Mouse (Mus musculus) forebrain, embryonic 11.5 days (tissue): Measurements from ENCODE around the gene Urod. TPM values are rescaled to one million over a fixed set of nuclear protein-coding genes. Genes with fewer than 3 reads are reported as not detected.

Experiments
- ATAC-seq: fragments of 200-750 bp; cut with Nextera tagmentation; replicated peaks from 2 replicates; pipeline ENCODE4 v1.8.0; 2017; ENCODE audit warnings: moderate TSS enrichment; ENCODE audit not compliant: low FRiP score
- DNase-seq: peaks from one replicate; pipeline ENCODE4 v3.0.0-alpha.2; 2017; ENCODE audit warnings: low spot score
- H3K27ac ChIP-seq: fragments of 300-500 bp; sonication (generic); 2 replicates; pipeline ENCODE4 v1.5.1; 2014; ENCODE audit warnings: low read depth, low read length
- H3K27me3 ChIP-seq: fragments of 300-500 bp; sonication (generic); 2 replicates; pipeline ENCODE4 v1.6.1; 2014; ENCODE audit warnings: mild to moderate bottlenecking, low read length, mixed read lengths; ENCODE audit not compliant: control insufficient read depth, insufficient read depth
- H3K36me3 ChIP-seq: fragments of 300-500 bp; sonication (generic); 2 replicates; pipeline ENCODE4 v1.6.1; 2014; ENCODE audit warnings: mild to moderate bottlenecking, low read length, moderate library complexity, mixed read lengths; ENCODE audit not compliant: control insufficient read depth, insufficient read depth
- H3K4me1 ChIP-seq: fragments of 300-500 bp; sonication (generic); replicated peaks from 2 replicates; pipeline ENCODE4 v1.6.1; 2014; ENCODE audit warnings: low read length, mixed read lengths; ENCODE audit not compliant: control insufficient read depth, insufficient read depth
- H3K4me2 ChIP-seq: fragments of 300-500 bp; sonication (generic); 2 replicates; pipeline ENCODE4 v1.6.1; 2014; ENCODE audit warnings: low read depth, mild to moderate bottlenecking, low read length, moderate library complexity, mixed read lengths; ENCODE audit not compliant: severe bottlenecking
- H3K4me3 ChIP-seq: fragments of 300-500 bp; sonication (generic); 2 replicates; pipeline ENCODE4 v1.5.1; 2014; ENCODE audit warnings: low read depth, low read length
- H3K9ac ChIP-seq: fragments of 300-500 bp; sonication (generic); 2 replicates; pipeline ENCODE4 v1.6.1; 2014; ENCODE audit warnings: low read length
- H3K9me3 ChIP-seq: fragments of 300-500 bp; sonication (generic); 2 replicates; pipeline ENCODE4 v1.6.1; 2016; ENCODE audit warnings: low read length, mixed read lengths; ENCODE audit not compliant: control insufficient read depth
- WGBS: fragments of 180-500 bp; shearing (Covaris S2); extraction: QIAGEN DNeasy Blood & Tissue Kit; methylation state at CpG from one replicate; pipeline ENCODE4 v1.1.7; 2014; 5-methylcytosine and 5-hydroxymethylcytosine counted together
- polyA plus RNA-seq: library from polyadenylated mRNA; unstranded; fragments of >200 nt; fragmentation: Nextera tagmentation; extraction: Ambion mirVana; gene quantifications from 2 replicates; pipeline ENCODE4 v1.2.1, GENCODE M21; 2014

Gene Urod
- polyA plus RNA-seq, 1 experiment from 2014 or later, result 84.1 TPM

DNA sequence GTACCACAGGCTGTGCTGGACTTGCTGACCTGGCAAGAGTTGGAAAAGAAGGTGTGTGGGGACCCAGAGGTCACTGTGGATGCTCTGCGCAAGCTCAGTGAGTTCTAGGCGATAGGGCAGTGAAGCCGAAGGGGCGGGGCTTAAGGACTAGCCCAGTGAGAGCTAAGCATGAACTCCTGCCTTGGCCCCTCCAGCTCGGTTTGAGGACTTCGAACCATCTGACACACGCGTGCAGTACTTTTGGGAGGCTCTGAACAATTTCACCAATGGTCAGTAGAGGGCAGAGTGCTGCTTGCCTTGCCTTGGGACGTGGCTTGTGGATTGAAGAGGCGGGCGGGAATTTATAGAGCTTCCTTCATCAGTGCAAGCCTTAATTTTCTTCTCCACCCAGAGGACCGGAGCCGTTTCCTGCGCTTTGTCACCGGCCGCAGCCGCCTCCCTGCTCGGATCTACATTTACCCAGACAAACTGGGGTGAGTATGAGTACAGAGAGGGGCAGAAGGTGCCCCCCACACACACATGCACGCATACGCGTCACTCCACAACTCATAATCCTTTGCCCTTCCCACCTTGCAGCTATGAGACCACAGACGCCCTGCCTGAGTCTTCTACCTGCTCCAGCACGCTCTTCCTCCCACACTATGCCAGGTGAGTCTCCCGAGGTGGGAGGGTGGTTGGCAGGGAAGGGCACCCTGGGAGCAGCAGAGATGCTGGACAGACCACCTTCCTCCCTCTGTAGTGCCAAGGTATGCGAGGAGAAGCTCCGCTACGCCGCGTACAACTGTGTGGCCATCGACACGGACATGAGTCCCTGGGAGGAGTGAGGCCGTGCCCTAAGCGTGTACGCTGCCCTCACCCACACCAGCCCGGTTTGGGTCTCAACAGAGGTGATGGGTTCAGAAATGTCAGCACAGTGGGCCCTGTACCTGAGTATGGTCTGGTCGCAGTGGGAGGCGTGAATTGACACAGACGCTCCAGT is 8.6 kb upstream of the Urod start:
- H3K9ac ChIP-seq, result peak overlapping the region; percentile 14; the same call in 1 of the 2 replicates
- no peak overlapping the region for H3K4me2 ChIP-seq
- no peaks in the 10 kb centered on the region for H3K36me3 ChIP-seq

DNA sequence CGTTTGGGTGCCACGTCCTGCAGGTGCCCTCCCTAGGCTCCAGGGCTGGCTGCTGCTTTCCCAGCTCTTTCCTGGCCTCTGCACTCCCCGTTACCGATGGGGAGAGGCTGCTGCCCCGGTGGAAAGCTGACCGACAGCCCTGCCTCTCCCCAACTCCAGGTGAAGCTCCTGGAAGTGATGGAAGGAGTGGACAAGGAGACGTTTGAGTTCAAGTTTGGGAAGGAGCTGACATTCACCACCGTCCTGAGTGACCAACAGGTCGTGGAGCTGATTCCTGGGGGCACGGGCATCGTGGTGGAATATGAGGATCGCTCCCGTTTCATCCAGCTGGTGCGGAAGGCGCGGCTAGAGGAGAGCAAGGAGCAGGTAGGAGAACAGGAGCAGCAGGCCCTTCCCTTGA is 7.7 kb upstream of the Urod start:
- Histone ChIP-seq H3K4me1 (no peaks in the 10 kb centered on the region; the same call in 1 of the 2 replicates), H3K36me3 (no peaks in the 10 kb centered on the region), H3K4me2 (no peak overlapping the region), H3K27me3 (no peaks in the 10 kb centered on the region), H3K9ac (no peak overlapping the region), H3K4me3 (no peak overlapping the region), H3K27ac (no peak overlapping the region), H3K9me3 (no peaks in the 10 kb centered on the region)
- WGBS, result 93% methylated on average over 16 of the region's 16 CpGs
- no peak for DNase-seq
- no peak for ATAC-seq

More for the DNA sequence above, 8.6 kb upstream of the Urod start:
- DNase-seq (peak; percentile 78), ATAC-seq (peak; percentile 51; the same call in 1 of the 2 replicates)
- 56% methylated on average over 38 of the region's 38 CpGs for WGBS
- Histone ChIP-seq H3K4me3 (no peak overlapping the region), H3K27me3 (no peaks in the 10 kb centered on the region), H3K4me1 (no peaks in the 10 kb centered on the region; the same call in 1 of the 2 replicates), H3K27ac (no peak overlapping the region), H3K9me3 (no peaks in the 10 kb centered on the region)

DNA sequence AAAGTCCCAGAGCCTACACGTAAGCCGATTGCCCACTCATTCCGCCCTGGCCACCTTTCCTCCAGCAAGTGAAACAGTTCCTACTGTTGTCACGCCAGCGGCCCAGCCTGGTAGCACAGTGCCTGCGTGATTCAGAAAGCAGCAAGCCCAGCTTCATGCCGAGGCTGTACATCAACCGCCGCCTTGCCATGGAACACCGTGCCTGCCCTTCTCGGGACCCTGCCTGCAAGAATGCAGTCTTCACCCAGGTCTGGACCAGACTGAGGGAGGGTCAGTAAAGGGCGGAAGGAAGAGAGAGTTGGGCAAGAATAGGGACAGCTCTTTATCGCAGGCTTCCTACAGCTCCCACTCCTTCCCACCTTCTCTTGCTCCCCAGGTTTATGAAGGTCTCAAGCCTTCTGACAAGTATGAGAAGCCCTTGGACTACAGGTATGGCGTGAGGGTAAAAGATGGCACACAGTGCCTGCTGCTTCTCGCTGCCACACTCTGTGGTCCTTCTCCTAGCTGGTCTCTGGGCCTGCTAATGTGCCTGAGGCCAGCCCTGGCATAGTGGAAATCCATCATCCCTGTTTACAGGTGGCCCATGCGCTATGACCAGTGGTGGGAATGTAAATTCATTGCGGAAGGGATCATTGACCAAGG is 5.4 kb upstream of the Urod start:
- ATAC-seq (no peak), DNase-seq (peak; percentile 48)
- H3K9me3 ChIP-seq, result no peaks in the 10 kb centered on the region
- no peaks in the 10 kb centered on the region for H3K27me3 ChIP-seq
- no peak overlapping the region for H3K4me3 ChIP-seq
- H3K4me2 ChIP-seq, result no peak overlapping the region
- H3K27ac ChIP-seq, result no peak overlapping the region
- H3K9ac ChIP-seq, result no peak overlapping the region
- H3K4me1 ChIP-seq, result peaks cover 9% of the 10 kb centered on the region; the same call in 1 of the 2 replicates
- 92% methylated on average over 17 of the region's 17 CpGs for WGBS
- H3K36me3 ChIP-seq, result no peaks in the 10 kb centered on the region

DNA sequence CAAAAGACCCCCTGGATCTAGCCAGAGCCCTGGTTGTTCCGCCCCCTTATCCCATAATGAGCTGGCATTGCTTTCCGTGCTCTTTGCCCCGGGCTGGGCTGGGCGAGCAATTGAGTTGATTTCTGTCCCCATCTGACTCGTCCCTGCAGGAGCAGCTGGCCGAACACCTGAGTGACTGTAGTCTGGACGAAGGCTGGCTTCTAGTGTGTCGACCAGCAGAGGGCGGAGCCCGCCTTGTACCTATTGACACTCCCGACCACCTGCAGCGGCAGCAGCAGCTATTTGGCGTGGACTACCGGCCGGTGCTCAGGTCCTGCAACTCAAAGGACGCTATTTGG is 1.6 kb upstream of the Urod start:
- Histone ChIP-seq H3K4me3 (peak overlapping the region; percentile 90), H3K27me3 (no peaks in the 10 kb centered on the region), H3K9me3 (no peaks in the 10 kb centered on the region), H3K9ac (peak overlapping the region; percentile 77), H3K4me1 (peaks cover 14% of the 10 kb centered on the region), H3K27ac (no peak overlapping the region), H3K4me2 (peak overlapping the region; percentile 98), H3K36me3 (no peaks in the 10 kb centered on the region)
- peak; percentile 68 for DNase-seq
- WGBS, result under 1% methylated on average over 16 of the region's 16 CpGs
- no peak for ATAC-seq

DNA sequence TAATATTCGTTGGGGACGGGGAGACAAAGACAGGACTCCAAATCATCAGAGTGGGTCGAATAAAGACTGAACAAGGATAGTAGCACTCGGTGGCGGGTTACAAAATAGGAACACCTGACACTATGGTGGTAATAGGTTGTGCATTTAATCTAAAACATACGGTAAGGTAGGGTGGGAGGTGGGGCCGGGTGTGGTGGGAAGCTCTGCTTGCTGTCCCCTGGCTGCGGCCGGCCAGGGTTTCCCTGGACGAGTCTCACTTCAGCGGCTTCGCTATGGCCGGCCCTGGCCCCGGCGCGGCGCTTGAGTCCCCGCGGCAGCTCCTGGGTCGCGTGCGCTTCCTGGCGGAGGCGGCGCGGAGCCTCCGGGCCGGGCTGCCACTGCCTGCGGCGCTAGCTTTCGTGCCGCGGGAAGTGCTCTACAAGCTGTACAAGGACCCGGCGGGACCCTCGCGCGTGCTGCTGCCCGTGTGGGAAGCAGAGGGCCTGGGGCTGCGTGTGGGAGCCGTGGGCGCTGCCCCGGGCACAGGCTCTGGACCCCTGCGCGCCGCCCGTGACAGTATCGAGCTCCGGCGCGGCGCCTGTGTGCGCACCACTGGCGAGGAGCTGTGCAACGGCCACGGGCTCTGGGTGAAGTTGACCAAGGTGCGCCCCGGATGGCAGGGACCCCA is 1.1 kb upstream of the Urod start, which contains the start of gene Hectd3:
Gene Hectd3 (plus strand): TSS at position 187 of the 667 bp plus-strand sequence.
- Histone ChIP-seq H3K4me2 (peak within 1 kb of the TSS; percentile 98), H3K4me3 (peak within 1 kb of the TSS; percentile 90), H3K36me3 (no peaks in the 10 kb centered on the region), H3K9ac (peak within 1 kb of the TSS; percentile 77), H3K9me3 (no peaks in the 10 kb centered on the region), H3K27me3 (no peaks in the 10 kb centered on the region), H3K4me1 (peaks cover 14% of the 10 kb centered on the region), H3K27ac (peak within 1 kb of the TSS; percentile 57; the same call in 1 of the 2 replicates)
- WGBS, result under 1% methylated on average over 58 of the region's 58 CpGs
- DNase-seq, result peak; percentile 82
- peak; percentile 63 for ATAC-seq

DNA sequence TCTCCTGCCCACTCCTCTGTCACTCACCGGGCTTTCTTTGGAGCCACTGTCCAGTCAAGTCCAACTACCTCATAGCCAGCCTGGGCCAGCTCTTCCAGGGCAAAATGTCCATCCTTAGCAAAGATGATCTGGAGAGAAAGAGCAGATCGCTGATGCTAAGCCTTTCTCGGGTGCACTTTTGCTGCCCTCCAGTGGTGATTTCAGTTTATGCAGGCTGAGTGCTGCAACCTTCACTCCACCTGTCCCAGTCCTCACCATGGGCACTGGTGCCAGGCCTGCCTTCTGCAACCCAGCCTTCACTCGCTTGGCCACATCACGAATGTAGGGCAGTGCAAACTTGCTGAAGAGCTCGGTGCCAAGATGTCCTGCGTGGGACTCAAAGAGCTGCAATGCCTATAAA is 2.8 kb downstream of the Urod start:
- Histone ChIP-seq H3K4me1 (peaks cover 12% of the 10 kb centered on the region), H3K9ac (no peak overlapping the region), H3K27ac (no peak overlapping the region), H3K9me3 (no peaks in the 10 kb centered on the region), H3K4me3 (no peak overlapping the region), H3K27me3 (no peaks in the 10 kb centered on the region), H3K36me3 (peaks cover 2% of the 10 kb centered on the region; the same call in 1 of the 2 replicates), H3K4me2 (no peak overlapping the region)
- peak; percentile 85 for DNase-seq
- 14% methylated on average over 7 of the region's 7 CpGs for WGBS
- ATAC-seq, result no peak

DNA sequence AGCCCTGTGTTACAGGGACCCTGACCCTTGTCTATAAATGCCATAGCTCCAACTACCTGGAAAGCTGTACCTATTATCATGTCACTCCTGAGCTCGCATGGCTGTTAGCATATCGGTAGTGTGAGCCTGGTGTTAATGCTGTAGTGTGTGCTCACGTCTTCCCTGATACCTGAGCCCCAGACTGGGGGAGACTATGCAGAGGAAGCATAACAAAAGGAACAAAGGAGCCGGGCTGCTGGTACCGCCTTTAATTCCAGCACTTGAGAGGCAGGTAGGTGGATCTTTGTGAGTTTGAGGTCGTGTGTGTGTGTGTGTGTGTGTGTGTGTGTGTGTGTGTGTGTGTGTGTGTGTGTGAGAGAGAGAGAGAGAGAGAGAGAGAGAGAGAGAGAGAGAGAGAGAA is 4.5 kb downstream of the Urod start:
- WGBS, result 56% methylated on average over 6 of the region's 6 CpGs
- Histone ChIP-seq H3K4me3 (no peak overlapping the region), H3K9me3 (no peaks in the 10 kb centered on the region), H3K27me3 (no peaks in the 10 kb centered on the region), H3K4me2 (no peak overlapping the region), H3K4me1 (peaks cover 5% of the 10 kb centered on the region), H3K36me3 (peaks cover 2% of the 10 kb centered on the region; the same call in 1 of the 2 replicates), H3K9ac (no peak overlapping the region), H3K27ac (no peak overlapping the region)
- no peak for DNase-seq
- no peak for ATAC-seq

DNA sequence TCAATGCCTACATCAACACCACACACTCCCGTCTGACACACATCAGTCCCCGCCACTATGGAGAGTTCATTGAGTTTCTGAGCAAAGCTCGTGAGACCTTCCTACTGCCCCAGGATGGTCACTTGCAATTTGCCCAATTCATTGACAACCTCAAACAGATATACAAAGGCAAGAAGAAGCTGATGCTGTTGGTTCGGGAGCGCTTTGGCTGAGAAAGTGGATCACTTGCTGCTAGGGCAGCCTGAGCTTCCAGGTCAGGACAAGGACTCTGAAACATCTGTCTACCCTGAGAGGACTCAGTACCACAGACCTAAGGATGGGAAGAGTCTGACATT is 7.1 kb downstream of the Urod start:
- Histone ChIP-seq H3K4me1 (no peaks in the 10 kb centered on the region), H3K36me3 (peaks cover 2% of the 10 kb centered on the region; the same call in 1 of the 2 replicates), H3K27me3 (no peaks in the 10 kb centered on the region), H3K27ac (no peak overlapping the region), H3K4me2 (no peak overlapping the region), H3K9ac (no peak overlapping the region), H3K4me3 (no peak overlapping the region), H3K9me3 (no peaks in the 10 kb centered on the region)
- ATAC-seq (no peak; the same call in 1 of the 2 replicates), DNase-seq (no peak)
- 74% methylated on average over 5 of the region's 5 CpGs for WGBS
